Mouse (Mus musculus): ENCODE measurements at regions not wholly inside any gene's neighbourhood (a gene's known extent, or its start where the extent isn't known, plus 50 kb on each side); places are given as distances from the start of the nearest gene placed in this dataset.

DNA sequence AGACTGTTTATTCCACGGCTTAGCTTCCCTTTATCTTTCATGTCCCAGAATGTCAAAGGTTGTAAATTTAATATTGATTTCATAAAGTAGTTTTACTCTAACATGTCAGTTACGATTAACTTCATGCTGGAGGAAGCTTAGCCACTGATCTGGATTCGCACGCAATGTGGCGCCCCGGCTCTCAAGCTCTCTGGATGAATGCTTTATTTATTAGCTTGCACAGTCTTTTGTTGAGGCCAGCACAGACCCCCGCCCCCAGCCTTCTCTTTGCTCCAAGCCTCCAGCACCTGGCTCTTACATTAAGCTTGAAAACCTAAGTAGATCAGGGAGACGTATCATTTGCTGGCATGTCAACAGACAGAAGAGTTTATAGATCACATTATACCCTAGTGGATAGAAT is 266.1 kb upstream of the G2e3 start:
- H3K4me1 ChIP-seq (replicated peaks; ENCODE audit: control insufficient read depth, insufficient read depth, low read length): no peaks in the 10 kb centered on the region
- H3K36me3 ChIP-seq (ENCODE audit: control insufficient read depth, insufficient read depth, low read length): no peaks in the 10 kb centered on the region
- no peak for DNase-seq
- TF ChIP-seq POLR2A (IDR thresholded peaks at IDR 0.05; ENCODE audit: control insufficient read depth, extremely low read depth, insufficient read depth, low read length, poor library complexity): no peak
- H3K27me3 ChIP-seq (ENCODE audit: control insufficient read depth, insufficient read depth, low read length): no peaks in the 10 kb centered on the region
- H3K27ac ChIP-seq (ENCODE audit: control insufficient read depth, insufficient read depth, low read length): no peak overlapping the region
- WGBS: 85% methylated on average over 8 of the region's 8 CpGs
- H3K4me3 ChIP-seq (ENCODE audit: control insufficient read depth, insufficient read depth, low read length): no peak overlapping the region

DNA sequence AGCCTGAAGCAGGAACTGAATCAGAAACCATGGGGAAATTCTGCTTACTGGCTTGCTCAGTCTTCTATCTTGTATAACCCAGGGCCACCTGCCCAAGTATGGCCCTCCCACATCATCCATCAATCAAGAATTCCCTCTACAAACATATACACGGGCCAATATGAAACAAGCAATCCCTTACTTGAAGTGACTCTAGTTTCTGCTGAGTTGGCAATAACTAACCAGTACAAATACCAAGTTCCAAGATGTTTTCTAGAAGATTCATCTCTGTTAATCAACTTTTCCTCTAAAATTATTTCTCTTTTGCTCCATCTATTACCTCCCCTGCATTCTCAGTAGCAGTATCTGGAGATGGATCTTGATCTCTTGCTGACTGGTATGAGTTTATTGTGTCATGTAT is 274.4 kb upstream of the G2e3 start:
- no peaks in the 10 kb centered on the region for H3K27me3 ChIP-seq (ENCODE audit: control insufficient read depth, insufficient read depth, low read length)
- no peak overlapping the region for H3K27ac ChIP-seq (ENCODE audit: control insufficient read depth, insufficient read depth, low read length)
- 76% methylated on average over 1 of the region's 1 CpGs for WGBS
- TF ChIP-seq POLR2A (IDR thresholded peaks at IDR 0.05; ENCODE audit: control insufficient read depth, extremely low read depth, insufficient read depth, low read length, poor library complexity) (no peak), CTCF (IDR thresholded peaks at IDR 0.05; ENCODE audit: borderline replicate concordance, control insufficient read depth, extremely low read depth, insufficient read depth, low read length, poor library complexity) (no peak)
- no peak overlapping the region for H3K4me3 ChIP-seq (ENCODE audit: control insufficient read depth, insufficient read depth, low read length)
- H3K4me1 ChIP-seq (replicated peaks; ENCODE audit: control insufficient read depth, insufficient read depth, low read length): no peaks in the 10 kb centered on the region
- no peak for DNase-seq
- H3K36me3 ChIP-seq (ENCODE audit: control insufficient read depth, insufficient read depth, low read length): no peaks in the 10 kb centered on the region

DNA sequence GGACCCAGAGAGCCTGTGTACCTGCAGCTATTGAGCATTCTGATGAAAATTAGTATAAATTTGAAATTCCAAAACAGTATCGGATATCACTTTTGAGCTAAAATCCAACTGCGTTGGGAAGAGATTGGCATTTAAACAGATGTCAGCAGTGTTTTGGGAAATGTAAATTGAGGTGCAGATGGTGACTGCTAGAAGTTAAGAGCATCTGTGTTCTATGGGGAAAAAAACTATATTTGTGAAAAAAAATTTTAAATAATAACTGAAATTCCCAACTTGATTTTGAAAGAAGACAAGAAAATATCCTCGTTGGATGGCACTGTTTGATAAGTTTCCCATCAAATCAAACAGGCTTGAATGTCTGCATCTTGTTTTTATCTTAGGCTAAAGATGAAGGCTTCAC is 286.9 kb upstream of the G2e3 start:
- Histone ChIP-seq H3K36me3 (ENCODE audit: control insufficient read depth, insufficient read depth, low read length) (no peaks in the 10 kb centered on the region), H3K4me3 (ENCODE audit: control insufficient read depth, insufficient read depth, low read length) (no peak overlapping the region), H3K27me3 (ENCODE audit: control insufficient read depth, insufficient read depth, low read length) (no peaks in the 10 kb centered on the region), H3K4me1 (replicated peaks; ENCODE audit: control insufficient read depth, insufficient read depth, low read length) (no peaks in the 10 kb centered on the region), H3K27ac (ENCODE audit: control insufficient read depth, insufficient read depth, low read length) (no peak overlapping the region)
- no peak for DNase-seq
- 94% methylated on average over 3 of the region's 3 CpGs for WGBS
- no peak for TF ChIP-seq CTCF (IDR thresholded peaks at IDR 0.05; ENCODE audit: borderline replicate concordance, control insufficient read depth, extremely low read depth, insufficient read depth, low read length, poor library complexity)
- TF ChIP-seq POLR2A (IDR thresholded peaks at IDR 0.05; ENCODE audit: control insufficient read depth, extremely low read depth, insufficient read depth, low read length, poor library complexity): no peak

DNA sequence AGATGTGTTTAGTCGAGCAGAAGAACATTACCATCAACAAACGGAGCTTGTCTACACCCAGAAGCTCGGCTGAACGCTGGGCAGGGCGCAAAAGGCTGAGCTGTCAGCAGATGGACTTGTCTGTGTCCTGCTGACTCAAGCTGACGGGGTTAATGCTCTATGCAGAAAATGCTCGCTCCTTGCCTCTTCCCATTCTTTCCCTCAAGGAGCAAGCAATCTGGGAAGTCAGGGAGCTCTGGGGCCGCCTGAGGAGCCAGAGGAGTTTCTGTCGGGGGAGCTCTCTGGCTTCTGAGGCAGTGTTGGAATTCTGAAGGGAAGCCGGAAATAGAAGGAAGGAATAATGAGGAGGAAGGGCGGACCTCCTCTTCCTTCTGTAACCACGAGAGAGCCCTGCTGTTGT is 289.3 kb upstream of the G2e3 start:
- TF ChIP-seq POLR2A (IDR thresholded peaks at IDR 0.05; ENCODE audit: control insufficient read depth, extremely low read depth, insufficient read depth, low read length, poor library complexity): no peak
- TF ChIP-seq CTCF (IDR thresholded peaks at IDR 0.05; ENCODE audit: borderline replicate concordance, control insufficient read depth, extremely low read depth, insufficient read depth, low read length, poor library complexity): no peak
- Histone ChIP-seq H3K27ac (ENCODE audit: control insufficient read depth, insufficient read depth, low read length) (no peak overlapping the region), H3K27me3 (ENCODE audit: control insufficient read depth, insufficient read depth, low read length) (no peaks in the 10 kb centered on the region), H3K4me3 (ENCODE audit: control insufficient read depth, insufficient read depth, low read length) (no peak overlapping the region), H3K4me1 (replicated peaks; ENCODE audit: control insufficient read depth, insufficient read depth, low read length) (no peaks in the 10 kb centered on the region), H3K36me3 (ENCODE audit: control insufficient read depth, insufficient read depth, low read length) (no peaks in the 10 kb centered on the region)
- 37% methylated on average over 12 of the region's 12 CpGs for WGBS
- DNase-seq: no peak

DNA sequence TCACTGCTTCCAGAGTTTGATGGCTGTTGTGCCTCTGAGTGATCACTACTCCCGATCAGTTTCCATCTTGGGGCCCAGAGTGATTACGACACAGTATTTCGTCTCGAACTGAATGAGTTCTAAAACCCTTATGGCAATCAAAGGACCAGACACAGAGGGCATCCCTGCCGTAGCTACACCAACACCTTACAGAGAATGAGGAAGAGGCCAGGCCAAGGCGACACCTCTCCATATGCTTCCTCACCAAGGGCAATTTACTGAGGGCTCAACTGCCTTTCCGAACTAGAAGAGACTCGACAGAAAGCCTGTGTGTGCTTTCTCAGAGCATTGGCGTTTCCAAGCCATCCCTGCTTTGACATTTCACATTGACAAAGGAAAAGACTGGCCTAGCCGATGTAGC is 289.8 kb upstream of the G2e3 start:
- 56% methylated on average over 10 of the region's 10 CpGs for WGBS
- TF ChIP-seq CTCF (IDR thresholded peaks at IDR 0.05; ENCODE audit: borderline replicate concordance, control insufficient read depth, extremely low read depth, insufficient read depth, low read length, poor library complexity) (no peak), POLR2A (IDR thresholded peaks at IDR 0.05; ENCODE audit: control insufficient read depth, extremely low read depth, insufficient read depth, low read length, poor library complexity) (no peak)
- H3K27me3 ChIP-seq (ENCODE audit: control insufficient read depth, insufficient read depth, low read length): no peaks in the 10 kb centered on the region
- H3K4me3 ChIP-seq (ENCODE audit: control insufficient read depth, insufficient read depth, low read length): no peak overlapping the region
- H3K36me3 ChIP-seq (ENCODE audit: control insufficient read depth, insufficient read depth, low read length): no peaks in the 10 kb centered on the region
- no peaks in the 10 kb centered on the region for H3K4me1 ChIP-seq (replicated peaks; ENCODE audit: control insufficient read depth, insufficient read depth, low read length)
- DNase-seq: no peak
- H3K27ac ChIP-seq (ENCODE audit: control insufficient read depth, insufficient read depth, low read length): no peak overlapping the region

DNA sequence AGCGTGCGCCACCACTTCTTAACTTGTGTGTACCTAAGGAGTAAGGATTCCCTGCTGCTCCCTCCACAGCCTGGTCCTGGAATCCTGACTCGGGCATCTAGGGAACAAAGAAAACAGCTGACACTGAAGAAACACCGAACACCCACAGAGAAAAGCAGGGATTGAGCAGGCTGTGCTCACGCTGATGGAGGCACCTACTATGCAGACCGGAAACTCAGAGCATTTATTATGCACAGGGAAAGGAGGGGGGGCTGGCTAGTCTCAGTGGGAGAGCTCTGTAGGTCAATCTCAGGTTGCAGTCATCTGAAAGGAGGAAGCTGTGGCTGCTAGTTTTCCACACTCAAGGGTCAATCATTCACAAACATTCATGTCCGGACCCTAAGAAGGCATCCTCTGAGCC is 300.7 kb upstream of the G2e3 start:
- H3K27me3 ChIP-seq (ENCODE audit: control insufficient read depth, insufficient read depth, low read length): no peaks in the 10 kb centered on the region
- H3K4me1 ChIP-seq (replicated peaks; ENCODE audit: control insufficient read depth, insufficient read depth, low read length): no peaks in the 10 kb centered on the region
- H3K36me3 ChIP-seq (ENCODE audit: control insufficient read depth, insufficient read depth, low read length): no peaks in the 10 kb centered on the region
- H3K27ac ChIP-seq (ENCODE audit: control insufficient read depth, insufficient read depth, low read length): no peak overlapping the region
- no peak for DNase-seq
- H3K4me3 ChIP-seq (ENCODE audit: control insufficient read depth, insufficient read depth, low read length): no peak overlapping the region
- WGBS: 67% methylated on average over 7 of the region's 7 CpGs
- TF ChIP-seq POLR2A (IDR thresholded peaks at IDR 0.05; ENCODE audit: control insufficient read depth, extremely low read depth, insufficient read depth, low read length, poor library complexity) (no peak), CTCF (IDR thresholded peaks at IDR 0.05; ENCODE audit: borderline replicate concordance, control insufficient read depth, extremely low read depth, insufficient read depth, low read length, poor library complexity) (no peak)

DNA sequence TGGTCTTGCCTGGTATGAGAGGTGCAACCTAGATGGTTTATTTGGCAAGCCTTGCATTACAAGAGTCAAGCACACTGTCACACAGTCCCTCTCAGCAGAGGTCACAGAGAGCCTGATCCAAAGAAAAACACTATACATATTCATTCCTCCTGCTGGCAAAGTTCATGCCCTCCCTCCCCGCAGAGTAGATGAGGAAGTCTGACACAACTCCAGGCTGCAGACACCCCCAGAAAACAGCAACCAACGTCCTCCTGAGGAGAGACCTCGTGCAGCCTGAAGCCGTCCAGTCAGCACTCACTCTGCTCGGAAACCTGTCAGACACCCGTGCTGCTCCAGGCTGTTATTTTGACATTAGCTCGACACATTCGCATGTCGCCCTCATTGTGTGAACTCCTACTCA is 302.4 kb upstream of the G2e3 start:
- Histone ChIP-seq H3K4me1 (replicated peaks; ENCODE audit: control insufficient read depth, insufficient read depth, low read length) (no peaks in the 10 kb centered on the region), H3K27ac (ENCODE audit: control insufficient read depth, insufficient read depth, low read length) (no peak overlapping the region)

More for the DNA sequence above, 302.4 kb upstream of the G2e3 start:
- TF ChIP-seq CTCF (IDR thresholded peaks at IDR 0.05; ENCODE audit: borderline replicate concordance, control insufficient read depth, extremely low read depth, insufficient read depth, low read length, poor library complexity) (no peak), POLR2A (IDR thresholded peaks at IDR 0.05; ENCODE audit: control insufficient read depth, extremely low read depth, insufficient read depth, low read length, poor library complexity) (no peak)
- 42% methylated on average over 9 of the region's 9 CpGs for WGBS
- H3K36me3 ChIP-seq (ENCODE audit: control insufficient read depth, insufficient read depth, low read length): no peaks in the 10 kb centered on the region
- H3K27me3 ChIP-seq (ENCODE audit: control insufficient read depth, insufficient read depth, low read length): no peaks in the 10 kb centered on the region
- DNase-seq: no peak
- no peak overlapping the region for H3K4me3 ChIP-seq (ENCODE audit: control insufficient read depth, insufficient read depth, low read length)
